Mouse (Mus musculus): Measurements from ENCODE around the gene Slc25a38. TPM values are rescaled to one million over a fixed set of nuclear protein-coding genes. Genes with fewer than 3 reads are reported as not detected.

The Slc25a38 gene
- polyA plus RNA-seq, 1 experiment from 2014 or later, result 43.8 TPM

GRCm38 (mm10) chr9:120149222-120149828, 39.2 kb downstream of the Slc25a38 start, which contains the start of gene Mobp:
Mobp (plus strand) TSS chr9:120149707.
- no peaks in the 10 kb centered on the region for H3K27me3 ChIP-seq (ENCODE audit: control insufficient read depth, insufficient read depth, low read length)
- H3K27ac ChIP-seq (ENCODE audit: low read depth, low read length), result no peak within 1 kb of the TSS
- H3K4me1 ChIP-seq (ENCODE audit: control insufficient read depth, insufficient read depth, low read length), result no peaks in the 10 kb centered on the region
- no peaks in the 10 kb centered on the region for H3K36me3 ChIP-seq (ENCODE audit: control insufficient read depth, insufficient read depth, low read length)
- no peaks in the 10 kb centered on the region for H3K9me3 ChIP-seq (ENCODE audit: control insufficient read depth, low read length)
- WGBS, result 36% methylated on average over 11 of the region's 11 CpGs
- ATAC-seq (ENCODE audit: low read depth), result no peak
- no peak within 1 kb of the TSS for H3K4me3 ChIP-seq (ENCODE audit: low read depth, low read length)
- H3K9ac ChIP-seq (replicated peaks; ENCODE audit: low read depth, low read length), result no peak within 1 kb of the TSS
- no peak within 1 kb of the TSS for H3K4me2 ChIP-seq (ENCODE audit: low read depth, low read length)

DNA sequence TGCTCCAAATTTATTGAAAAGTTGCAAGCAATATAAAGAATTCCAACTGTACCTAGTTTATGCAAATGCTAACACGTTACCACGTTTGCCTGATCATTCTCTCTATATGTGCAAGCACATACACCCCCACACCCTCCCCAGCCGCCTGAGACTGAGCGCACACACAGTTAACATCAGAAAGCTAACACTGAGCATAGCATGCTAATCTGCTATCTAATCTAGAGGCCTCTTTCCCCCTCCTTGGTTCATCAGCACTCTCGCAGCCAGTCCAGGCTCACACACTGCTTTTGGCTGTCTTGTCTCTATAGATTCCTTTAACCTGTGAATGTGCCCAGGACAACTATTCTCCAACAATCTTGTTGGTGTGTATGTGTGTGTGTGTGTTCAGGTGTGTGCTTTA, 41.0 kb downstream of the Slc25a38 start:
- no peak overlapping the region for H3K4me2 ChIP-seq (ENCODE audit: low read depth, low read length)
- 88% methylated on average over 5 of the region's 5 CpGs for WGBS
- H3K9ac ChIP-seq (replicated peaks; ENCODE audit: low read depth, low read length), result no peak overlapping the region
- H3K9me3 ChIP-seq (ENCODE audit: control insufficient read depth, low read length), result no peaks in the 10 kb centered on the region
- no peaks in the 10 kb centered on the region for H3K36me3 ChIP-seq (ENCODE audit: control insufficient read depth, insufficient read depth, low read length)
- ATAC-seq (ENCODE audit: low read depth), result no peak
- no peaks in the 10 kb centered on the region for H3K27me3 ChIP-seq (ENCODE audit: control insufficient read depth, insufficient read depth, low read length)
- no peaks in the 10 kb centered on the region for H3K4me1 ChIP-seq (ENCODE audit: control insufficient read depth, insufficient read depth, low read length)
- H3K4me3 ChIP-seq (ENCODE audit: low read depth, low read length), result no peak overlapping the region
- no peak overlapping the region for H3K27ac ChIP-seq (ENCODE audit: low read depth, low read length)

GRCm38 (mm10) chr9:120151906-120152399, 41.8 kb downstream of the Slc25a38 start:
- Histone ChIP-seq H3K4me3 (ENCODE audit: low read depth, low read length) (no peak overlapping the region), H3K9ac (replicated peaks; ENCODE audit: low read depth, low read length) (no peak overlapping the region), H3K9me3 (ENCODE audit: control insufficient read depth, low read length) (no peaks in the 10 kb centered on the region), H3K27me3 (ENCODE audit: control insufficient read depth, insufficient read depth, low read length) (no peaks in the 10 kb centered on the region), H3K4me2 (ENCODE audit: low read depth, low read length) (no peak overlapping the region), H3K36me3 (ENCODE audit: control insufficient read depth, insufficient read depth, low read length) (no peaks in the 10 kb centered on the region), H3K27ac (ENCODE audit: low read depth, low read length) (no peak overlapping the region), H3K4me1 (ENCODE audit: control insufficient read depth, insufficient read depth, low read length) (no peaks in the 10 kb centered on the region)
- ATAC-seq (ENCODE audit: low read depth), result no peak
- 76% methylated on average over 12 of the region's 12 CpGs for WGBS

DNA sequence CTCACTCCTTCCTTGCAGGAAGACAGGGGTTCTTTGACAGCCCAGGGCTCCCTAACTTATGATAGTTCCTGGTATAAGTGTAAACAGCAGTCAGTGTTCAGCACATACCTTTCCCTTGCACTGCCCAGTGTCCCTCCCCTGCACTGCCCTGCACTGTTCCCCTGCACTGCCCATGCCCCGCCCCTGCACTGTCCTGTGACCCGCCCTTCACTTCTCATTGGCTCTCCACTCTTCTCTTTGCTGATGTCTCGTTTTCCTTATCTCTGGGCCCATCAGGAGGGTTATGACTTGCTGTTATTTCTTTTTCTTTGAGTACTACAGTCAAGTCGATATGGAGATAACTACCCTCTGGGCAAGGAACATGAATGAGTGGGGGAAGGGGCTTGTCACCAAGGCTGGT, 47.9 kb downstream of the Slc25a38 start:
- Histone ChIP-seq H3K9me3 (ENCODE audit: control insufficient read depth, low read length) (no peaks in the 10 kb centered on the region), H3K9ac (replicated peaks; ENCODE audit: low read depth, low read length) (no peak overlapping the region), H3K27ac (ENCODE audit: low read depth, low read length) (no peak overlapping the region; the same call in 1 of the 2 replicates), H3K27me3 (ENCODE audit: control insufficient read depth, insufficient read depth, low read length) (no peaks in the 10 kb centered on the region), H3K4me1 (ENCODE audit: control insufficient read depth, insufficient read depth, low read length) (no peaks in the 10 kb centered on the region), H3K36me3 (ENCODE audit: control insufficient read depth, insufficient read depth, low read length) (no peaks in the 10 kb centered on the region), H3K4me3 (ENCODE audit: low read depth, low read length) (no peak overlapping the region), H3K4me2 (ENCODE audit: low read depth, low read length) (no peak overlapping the region)
- WGBS, result 42% methylated on average over 4 of the region's 4 CpGs
- ATAC-seq (ENCODE audit: low read depth), result no peak

DNA sequence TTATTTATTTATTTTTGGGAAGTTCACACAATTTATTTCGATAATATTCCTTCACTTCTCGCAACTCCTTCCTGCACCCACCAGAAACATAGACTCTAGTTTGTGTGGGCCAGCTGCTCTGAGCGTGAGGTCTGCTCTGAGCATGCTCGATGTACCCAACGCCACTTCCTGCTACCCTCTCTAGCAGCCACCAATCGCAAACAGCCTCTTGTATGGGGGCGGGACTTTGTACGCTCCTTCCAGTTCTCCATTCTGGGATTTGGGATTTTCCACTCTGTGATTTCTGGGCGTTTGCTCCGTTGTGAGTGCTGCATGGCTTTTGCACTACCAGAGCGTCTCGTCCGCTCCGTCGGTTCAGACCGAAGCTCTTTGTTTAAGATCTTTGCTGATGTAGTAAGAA, 53.7 kb downstream of the Slc25a38 start:
- Histone ChIP-seq H3K9ac (replicated peaks; ENCODE audit: low read depth, low read length) (no peak overlapping the region), H3K4me2 (ENCODE audit: low read depth, low read length) (no peak overlapping the region), H3K27ac (ENCODE audit: low read depth, low read length) (no peak overlapping the region), H3K9me3 (ENCODE audit: control insufficient read depth, low read length) (no peaks in the 10 kb centered on the region), H3K4me3 (ENCODE audit: low read depth, low read length) (no peak overlapping the region), H3K27me3 (ENCODE audit: control insufficient read depth, insufficient read depth, low read length) (no peaks in the 10 kb centered on the region), H3K36me3 (ENCODE audit: control insufficient read depth, insufficient read depth, low read length) (no peaks in the 10 kb centered on the region), H3K4me1 (ENCODE audit: control insufficient read depth, insufficient read depth, low read length) (no peaks in the 10 kb centered on the region)
- no peak for ATAC-seq (ENCODE audit: low read depth)
- 87% methylated on average over 16 of the region's 16 CpGs for WGBS

GRCm38 (mm10) chr9:120167826-120168225, 57.7 kb downstream of the Slc25a38 start:
- no peak overlapping the region for H3K4me3 ChIP-seq (ENCODE audit: low read depth, low read length)
- 68% methylated on average over 11 of the region's 11 CpGs for WGBS
- no peak overlapping the region for H3K27ac ChIP-seq (ENCODE audit: low read depth, low read length)
- ATAC-seq (ENCODE audit: low read depth), result no peak
- H3K9ac ChIP-seq (replicated peaks; ENCODE audit: low read depth, low read length), result no peak overlapping the region
- no peaks in the 10 kb centered on the region for H3K4me1 ChIP-seq (ENCODE audit: control insufficient read depth, insufficient read depth, low read length)
- no peak overlapping the region for H3K4me2 ChIP-seq (ENCODE audit: low read depth, low read length)
- H3K27me3 ChIP-seq (ENCODE audit: control insufficient read depth, insufficient read depth, low read length), result no peaks in the 10 kb centered on the region
- H3K9me3 ChIP-seq (ENCODE audit: control insufficient read depth, low read length), result no peaks in the 10 kb centered on the region
- H3K36me3 ChIP-seq (ENCODE audit: control insufficient read depth, insufficient read depth, low read length), result no peaks in the 10 kb centered on the region

DNA sequence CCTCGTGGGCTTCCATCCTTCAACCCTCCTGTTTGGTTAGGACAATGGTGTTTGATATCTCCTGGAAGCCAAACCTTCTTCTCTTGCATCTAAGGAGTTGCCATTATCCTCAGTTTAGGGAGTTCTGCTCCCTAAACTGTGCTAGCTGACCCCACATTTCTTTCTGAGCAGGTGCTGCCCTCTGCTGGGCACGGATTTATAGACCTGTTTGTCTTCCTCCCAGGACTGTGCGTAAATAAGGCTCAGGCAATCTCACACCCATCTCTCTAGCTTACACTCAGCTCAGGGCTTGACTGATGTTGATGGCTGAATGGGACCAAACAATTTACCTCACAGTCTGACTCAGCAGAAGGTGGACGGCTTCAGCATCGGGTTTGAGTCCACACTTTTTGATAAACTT, 61.1 kb downstream of the Slc25a38 start:
- no peaks in the 10 kb centered on the region for H3K4me1 ChIP-seq (ENCODE audit: control insufficient read depth, insufficient read depth, low read length)

More for the DNA sequence above, 61.1 kb downstream of the Slc25a38 start:
- Histone ChIP-seq H3K4me3 (ENCODE audit: low read depth, low read length) (no peak overlapping the region), H3K9me3 (ENCODE audit: control insufficient read depth, low read length) (no peaks in the 10 kb centered on the region), H3K4me2 (ENCODE audit: low read depth, low read length) (no peak overlapping the region), H3K27me3 (ENCODE audit: control insufficient read depth, insufficient read depth, low read length) (no peaks in the 10 kb centered on the region), H3K36me3 (ENCODE audit: control insufficient read depth, insufficient read depth, low read length) (no peaks in the 10 kb centered on the region), H3K27ac (ENCODE audit: low read depth, low read length) (no peak overlapping the region), H3K9ac (replicated peaks; ENCODE audit: low read depth, low read length) (no peak overlapping the region)
- 48% methylated on average over 5 of the region's 5 CpGs for WGBS
- no peak for ATAC-seq (ENCODE audit: low read depth)

Other genes with a start within 250 kb of the Slc25a38 start
- 55.6 and 68.5 TPM in 2 replicates for gene Wdr48, start 215.5 kb upstream of the Slc25a38 start, polyA plus RNA-seq (2014; fragmentation: Nextera tagmentation; extraction: Ambion mirVana)
- gene Gorasp1, start 172.8 kb upstream of the Slc25a38 start, polyA plus RNA-seq (2014; fragmentation: Nextera tagmentation; extraction: Ambion mirVana), result 20.6 and 23.3 TPM in 2 replicates
- 0.54 and 0.74 TPM in 2 replicates for gene Ttc21a, start 172.8 kb upstream of the Slc25a38 start, polyA plus RNA-seq (2014; fragmentation: Nextera tagmentation; extraction: Ambion mirVana)
- 0.20 and 0.75 TPM in 2 replicates for gene Csrnp1, start 125.7 kb upstream of the Slc25a38 start, polyA plus RNA-seq (2014; fragmentation: Nextera tagmentation; extraction: Ambion mirVana)
- 0.03 TPM in 1 of 2 replicates, not detected in the other for gene Xirp1, start 86.8 kb upstream of the Slc25a38 start, polyA plus RNA-seq (2014; fragmentation: Nextera tagmentation; extraction: Ambion mirVana)
- gene Cx3cr1, start 40.5 kb upstream of the Slc25a38 start, polyA plus RNA-seq (2014; fragmentation: Nextera tagmentation; extraction: Ambion mirVana), result 7.1 and 9.8 TPM in 2 replicates
- gene Ccr8, start 18.3 kb upstream of the Slc25a38 start, polyA plus RNA-seq (2014; fragmentation: Nextera tagmentation; extraction: Ambion mirVana), result not detected in 2 replicates
- 1,052 and 1,113 TPM in 2 replicates for gene Rpsa, start 17.3 kb downstream of the Slc25a38 start, polyA plus RNA-seq (2014; fragmentation: Nextera tagmentation; extraction: Ambion mirVana)
- 0.16 and 0.52 TPM in 2 replicates for gene Mobp, start 39.3 kb downstream of the Slc25a38 start, polyA plus RNA-seq (2014; fragmentation: Nextera tagmentation; extraction: Ambion mirVana)
- 5.2 and 6.3 TPM in 2 replicates for gene Myrip, start 191.1 kb downstream of the Slc25a38 start, polyA plus RNA-seq (2014; fragmentation: Nextera tagmentation; extraction: Ambion mirVana)